Mouse (Mus musculus): ENCODE data around the gene Map4k4. TPM values are rescaled to one million over a fixed set of nuclear protein-coding genes. Genes with fewer than 3 reads are reported as not detected.

Gene Map4k4
- total and polyA plus RNA-seq, 2 experiments from 2014 or later, result 21.3 to 241 TPM

DNA sequence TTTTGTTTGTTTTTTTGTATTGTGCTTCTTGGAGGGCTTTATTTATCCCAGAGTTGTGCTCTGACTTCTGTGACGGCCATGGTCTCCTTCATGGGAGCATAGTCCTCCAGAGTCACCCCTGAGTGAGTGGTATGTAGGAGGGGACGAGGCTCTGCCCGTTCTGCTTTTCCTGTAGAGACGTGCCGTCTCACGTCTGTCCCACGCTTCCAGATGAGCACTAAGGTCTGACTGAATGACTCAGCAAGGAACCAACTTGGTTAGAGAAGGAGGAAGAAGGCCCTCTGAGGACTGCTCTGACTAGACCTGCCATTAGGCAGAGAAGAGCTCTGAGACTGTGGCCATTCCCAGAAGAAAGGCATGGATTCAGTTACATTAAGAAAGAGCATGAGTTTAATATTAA, 68.3 kb downstream of the Map4k4 start:
- peaks cover 9% of the 10 kb centered on the region for H3K36me3 ChIP-seq (ENCODE audit: insufficient read depth)
- no peak for TF ChIP-seq CTCF (IDR thresholded peaks at IDR 0.05; ENCODE audit: low read depth)
- DNase-seq (no peak), ATAC-seq (no peak)
- no peaks in the 10 kb centered on the region for H3K27me3 ChIP-seq (ENCODE audit: insufficient read depth, low read length)
- no peak overlapping the region for H3K27ac ChIP-seq (ENCODE audit: low read depth, low read length)
- no peaks in the 10 kb centered on the region for H3K9me3 ChIP-seq (ENCODE audit: low read length)
- 72% methylated on average over 7 of the region's 7 CpGs for WGBS
- no peak overlapping the region for H3K9ac ChIP-seq
- H3K4me1 ChIP-seq (ENCODE audit: insufficient read depth), result peaks cover 16% of the 10 kb centered on the region
- H3K4me3 ChIP-seq (ENCODE audit: low read depth, low read length), result no peak overlapping the region
- H3K4me2 ChIP-seq (ENCODE audit: low read depth), result no peak overlapping the region

DNA sequence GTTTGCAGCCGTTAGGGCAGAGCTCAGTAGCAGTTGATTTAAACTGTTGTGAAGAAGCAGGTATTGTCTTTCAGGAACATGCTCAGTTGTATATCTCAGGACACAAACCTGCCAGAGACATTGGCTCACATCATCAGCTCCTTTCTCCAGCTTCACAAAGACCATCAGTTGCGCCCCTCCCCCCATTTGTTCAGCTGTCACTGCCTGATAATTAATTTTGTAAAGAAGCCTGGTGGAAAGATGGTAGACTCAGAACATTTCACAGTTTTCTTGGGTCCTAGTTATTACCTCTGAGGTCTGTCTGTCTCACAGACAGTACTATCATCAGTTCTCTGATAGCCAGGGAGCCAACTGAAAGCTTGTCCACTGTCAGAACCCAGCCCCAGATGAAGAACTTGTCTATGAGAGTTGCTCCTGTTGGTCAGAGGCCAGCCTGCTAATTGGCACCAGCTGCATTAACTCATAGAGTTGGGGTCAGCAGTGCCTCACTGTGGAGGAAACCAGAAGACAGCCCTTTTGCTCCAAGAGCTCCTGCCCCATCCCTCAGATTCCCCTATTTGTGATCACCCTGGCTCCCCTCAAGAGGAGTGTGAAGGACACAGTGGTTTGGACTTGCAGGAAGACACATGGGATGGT, 69.2 kb downstream of the Map4k4 start:
- TF ChIP-seq CTCF (IDR thresholded peaks at IDR 0.05; ENCODE audit: low read depth), result peak; percentile 21; the same call in 1 of the 2 replicates
- Histone ChIP-seq H3K9ac (no peak overlapping the region), H3K4me2 (ENCODE audit: low read depth) (no peak overlapping the region), H3K4me1 (ENCODE audit: insufficient read depth) (peaks cover 16% of the 10 kb centered on the region), H3K27ac (ENCODE audit: low read depth, low read length) (no peak overlapping the region), H3K9me3 (ENCODE audit: low read length) (no peaks in the 10 kb centered on the region), H3K4me3 (ENCODE audit: low read depth, low read length) (no peak overlapping the region), H3K36me3 (ENCODE audit: insufficient read depth) (peaks cover 17% of the 10 kb centered on the region), H3K27me3 (ENCODE audit: insufficient read depth, low read length) (no peaks in the 10 kb centered on the region)
- WGBS, result 38% methylated on average over 2 of the region's 2 CpGs
- ATAC-seq, result 0 out of 2 replicates have a peak, but pooled peaks have one; percentile 44
- peak; percentile 42 for DNase-seq

DNA sequence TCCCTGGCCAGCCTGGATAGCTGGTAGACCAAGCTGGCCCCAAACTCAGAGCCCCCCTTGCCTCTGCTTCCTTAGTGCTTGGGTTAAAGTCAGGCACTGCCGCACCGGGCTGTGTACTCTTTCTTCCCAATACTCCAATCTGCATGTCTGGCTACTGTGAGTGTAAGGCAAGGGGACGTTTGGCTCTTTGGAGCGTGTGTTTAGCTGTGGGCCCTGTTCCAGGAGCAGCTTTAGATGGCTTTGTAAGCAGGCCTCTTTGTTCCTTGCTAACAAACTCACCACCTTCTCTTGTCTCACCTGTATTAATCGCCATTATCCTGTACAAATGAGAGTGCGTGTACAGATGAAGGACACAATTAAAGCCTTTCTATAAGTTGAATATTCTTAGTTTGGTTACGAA, 71.7 kb downstream of the Map4k4 start:
- Histone ChIP-seq H3K4me1 (ENCODE audit: insufficient read depth) (peaks cover 18% of the 10 kb centered on the region), H3K9ac (no peak overlapping the region), H3K27me3 (ENCODE audit: insufficient read depth, low read length) (no peaks in the 10 kb centered on the region), H3K27ac (ENCODE audit: low read depth, low read length) (peak overlapping the region; percentile 45; the same call in 1 of the 2 replicates), H3K9me3 (ENCODE audit: low read length) (no peaks in the 10 kb centered on the region), H3K36me3 (ENCODE audit: insufficient read depth) (peaks cover 34% of the 10 kb centered on the region), H3K4me2 (ENCODE audit: low read depth) (no peak overlapping the region), H3K4me3 (ENCODE audit: low read depth, low read length) (no peak overlapping the region)
- DNase-seq (peak; percentile 31), ATAC-seq (no peak)
- WGBS, result 27% methylated on average over 7 of the region's 7 CpGs
- TF ChIP-seq CTCF (IDR thresholded peaks at IDR 0.05; ENCODE audit: low read depth), result no peak

DNA sequence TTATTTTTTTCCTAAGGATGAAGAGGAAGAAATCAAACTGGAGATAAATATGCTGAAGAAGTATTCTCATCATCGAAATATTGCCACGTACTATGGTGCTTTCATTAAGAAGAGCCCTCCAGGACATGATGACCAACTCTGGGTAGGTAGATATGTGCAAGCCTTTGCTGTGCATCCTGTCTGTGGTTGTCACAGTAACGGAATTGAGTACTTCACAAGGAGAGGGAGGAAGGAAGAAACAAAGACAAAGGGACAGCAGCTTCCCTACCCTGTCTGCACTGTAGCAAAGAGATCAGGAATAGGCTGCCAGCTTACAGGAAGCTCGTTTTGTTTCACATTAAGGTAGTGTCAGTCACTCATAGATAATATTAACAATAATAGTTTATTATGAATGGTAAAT, 73.2 kb downstream of the Map4k4 start:
- no peak for DNase-seq
- Histone ChIP-seq H3K36me3 (ENCODE audit: insufficient read depth) (peaks cover 32% of the 10 kb centered on the region), H3K4me1 (ENCODE audit: insufficient read depth) (peaks cover 18% of the 10 kb centered on the region), H3K27me3 (ENCODE audit: insufficient read depth, low read length) (no peaks in the 10 kb centered on the region), H3K9ac (no peak overlapping the region), H3K4me2 (ENCODE audit: low read depth) (no peak overlapping the region), H3K9me3 (ENCODE audit: low read length) (no peaks in the 10 kb centered on the region), H3K27ac (ENCODE audit: low read depth, low read length) (no peak overlapping the region), H3K4me3 (ENCODE audit: low read depth, low read length) (no peak overlapping the region)
- 71% methylated on average over 4 of the region's 4 CpGs for WGBS
- ATAC-seq, result no peak
- TF ChIP-seq CTCF (IDR thresholded peaks at IDR 0.05; ENCODE audit: low read depth), result no peak

DNA sequence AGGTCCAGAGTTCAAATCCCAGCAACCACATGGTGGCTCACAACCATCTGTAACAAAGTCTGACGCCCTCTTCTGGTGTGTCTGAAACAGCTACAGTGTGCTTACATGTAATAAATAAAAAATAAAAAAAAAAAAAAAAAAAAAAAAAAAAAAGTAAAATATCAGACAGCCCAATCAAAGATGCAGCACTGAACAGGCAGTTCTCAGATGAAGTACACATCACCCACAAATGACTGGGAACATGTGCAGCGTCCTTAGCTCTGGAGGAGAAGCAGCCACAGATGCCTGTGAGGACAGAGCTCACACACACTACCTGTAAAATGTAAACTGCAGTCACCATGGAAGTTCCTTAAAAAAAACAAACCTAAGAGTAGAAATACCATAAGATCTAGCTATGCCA, 74.3 kb downstream of the Map4k4 start:
- peaks cover 42% of the 10 kb centered on the region for H3K36me3 ChIP-seq (ENCODE audit: insufficient read depth)
- H3K9ac ChIP-seq, result no peak overlapping the region
- ATAC-seq (no peak), DNase-seq (no peak)
- H3K27ac ChIP-seq (ENCODE audit: low read depth, low read length), result no peak overlapping the region
- H3K27me3 ChIP-seq (ENCODE audit: insufficient read depth, low read length), result no peaks in the 10 kb centered on the region
- WGBS, result 86% methylated on average over 2 of the region's 2 CpGs
- H3K4me1 ChIP-seq (ENCODE audit: insufficient read depth), result peaks cover 22% of the 10 kb centered on the region
- no peak overlapping the region for H3K4me2 ChIP-seq (ENCODE audit: low read depth)
- no peaks in the 10 kb centered on the region for H3K9me3 ChIP-seq (ENCODE audit: low read length)
- no peak for TF ChIP-seq CTCF (IDR thresholded peaks at IDR 0.05; ENCODE audit: low read depth)
- no peak overlapping the region for H3K4me3 ChIP-seq (ENCODE audit: low read depth, low read length)

DNA sequence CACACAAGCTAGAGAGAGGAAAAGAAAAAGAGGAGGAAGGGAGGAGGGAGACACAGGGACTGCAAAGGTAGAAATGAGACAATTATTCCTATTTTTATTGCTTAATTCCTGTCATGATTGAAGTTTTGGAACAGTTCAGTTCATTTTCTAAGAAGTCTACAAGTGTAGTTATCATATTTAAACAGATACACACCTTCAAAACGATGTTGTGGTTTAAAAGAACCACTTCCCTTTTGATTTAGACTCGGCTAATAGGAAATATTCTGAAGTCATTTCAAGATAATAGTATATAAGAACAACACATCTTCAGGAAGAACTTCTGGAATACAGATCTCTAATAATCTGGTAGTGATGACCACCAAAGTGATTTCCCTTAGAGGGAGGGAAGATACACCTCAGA, 75.4 kb downstream of the Map4k4 start:
- Histone ChIP-seq H3K36me3 (ENCODE audit: insufficient read depth) (peaks cover 42% of the 10 kb centered on the region), H3K4me1 (ENCODE audit: insufficient read depth) (peaks cover 21% of the 10 kb centered on the region), H3K4me3 (ENCODE audit: low read depth, low read length) (no peak overlapping the region), H3K4me2 (ENCODE audit: low read depth) (no peak overlapping the region), H3K9ac (no peak overlapping the region), H3K27me3 (ENCODE audit: insufficient read depth, low read length) (no peaks in the 10 kb centered on the region), H3K27ac (ENCODE audit: low read depth, low read length) (no peak overlapping the region), H3K9me3 (ENCODE audit: low read length) (no peaks in the 10 kb centered on the region)
- no peak for TF ChIP-seq CTCF (IDR thresholded peaks at IDR 0.05; ENCODE audit: low read depth)
- ATAC-seq, result no peak
- no peak for DNase-seq
- 85% methylated on average over 2 of the region's 2 CpGs for WGBS

DNA sequence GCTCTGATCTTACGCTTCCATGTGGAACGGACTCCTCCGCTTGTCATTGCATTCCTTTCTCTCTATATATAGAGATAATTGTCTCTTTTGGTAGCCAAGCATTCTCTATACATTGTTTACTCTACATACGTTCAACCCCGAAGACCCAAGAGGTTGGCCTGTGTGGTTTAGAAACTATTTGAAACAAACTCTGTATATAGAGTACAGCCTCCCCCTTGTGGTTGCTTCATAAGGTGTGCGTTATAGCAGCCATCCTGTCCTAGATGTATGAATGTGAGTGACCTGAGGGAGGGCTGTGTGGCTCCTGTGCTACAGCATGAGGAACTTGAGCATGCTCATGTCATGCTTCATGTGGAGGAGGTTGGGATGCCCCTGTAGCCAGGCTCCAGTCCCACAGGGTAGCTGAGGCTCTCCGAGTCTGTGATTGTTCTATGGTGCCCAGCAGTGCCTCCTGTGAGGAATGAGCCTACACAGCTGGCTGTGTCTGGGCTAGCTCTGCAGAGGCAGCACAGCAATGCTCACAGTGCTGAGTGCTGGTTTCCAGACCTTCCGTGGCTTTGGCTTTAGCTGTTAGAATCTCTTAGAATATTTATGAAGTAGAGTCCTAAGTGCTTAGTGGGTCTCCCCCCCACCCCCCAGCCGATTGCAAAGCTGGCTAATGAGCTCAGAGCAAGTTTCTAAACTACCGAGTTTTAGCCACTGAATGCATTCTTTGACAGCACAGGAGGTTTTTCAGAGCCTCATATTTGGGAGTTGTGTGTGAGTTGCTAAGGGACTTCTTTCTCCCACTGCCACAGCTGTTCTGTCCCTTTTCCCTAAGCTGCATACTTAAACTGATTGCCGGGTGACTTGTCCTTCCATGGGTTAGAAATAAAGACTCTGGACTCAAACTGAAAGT, 76.4 kb downstream of the Map4k4 start:
- peaks cover 42% of the 10 kb centered on the region for H3K36me3 ChIP-seq (ENCODE audit: insufficient read depth)
- WGBS, result 49% methylated on average over 11 of the region's 11 CpGs
- H3K27me3 ChIP-seq (ENCODE audit: insufficient read depth, low read length), result no peaks in the 10 kb centered on the region
- H3K4me1 ChIP-seq (ENCODE audit: insufficient read depth), result peaks cover 20% of the 10 kb centered on the region
- DNase-seq, result peak; percentile 25
- peak overlapping the region; percentile 29; the same call in 1 of the 2 replicates for H3K27ac ChIP-seq (ENCODE audit: low read depth, low read length)
- no peak overlapping the region for H3K4me2 ChIP-seq (ENCODE audit: low read depth)
- peak; percentile 55 for TF ChIP-seq CTCF (IDR thresholded peaks at IDR 0.05; ENCODE audit: low read depth)
- ATAC-seq, result peak; percentile 65
- no peaks in the 10 kb centered on the region for H3K9me3 ChIP-seq (ENCODE audit: low read length)
- no peak overlapping the region for H3K9ac ChIP-seq
- H3K4me3 ChIP-seq (ENCODE audit: low read depth, low read length), result no peak overlapping the region

All from forebrain, postnatal 0 days (tissue).